Comparison of ENCODE assay signal across 25 mouse cellular contexts in the genomic region with DNA sequence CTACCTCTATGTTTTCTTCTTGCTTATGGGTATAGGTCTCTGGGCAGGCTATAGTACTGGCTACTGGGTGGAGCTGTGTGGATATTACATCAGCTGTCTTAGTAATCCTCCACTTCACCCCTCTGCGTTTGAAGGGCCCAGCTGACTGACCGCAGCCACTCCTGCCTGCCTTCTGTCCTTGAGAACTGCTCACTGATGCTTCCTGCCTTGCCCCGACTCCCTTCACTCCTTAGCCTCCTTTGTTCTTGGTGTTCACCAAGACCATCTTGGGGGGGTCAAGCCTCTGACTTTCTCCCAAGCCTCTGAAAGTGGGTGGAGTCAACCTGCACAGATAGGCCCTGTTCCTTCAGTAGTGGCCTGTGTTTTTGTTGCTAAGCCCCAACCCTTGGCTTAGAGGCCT. TPM values are rescaled to one million over a fixed set of nuclear protein-coding genes. Genes with fewer than 3 reads are reported as not detected.
DNase-seq lines count a peak whose midpoint lies in the region; ATAC-seq and TF ChIP-seq lines count a peak whose summit lies in the region.
"Had no signal": no experiment of that assay in that cellular context is flagged by ENCODE, and none has a peak within 500 bp of the region (broad histone marks: within the 10 kb centered on the region; RNA-seq: fewer than 3 reads in every experiment).

No protein-coding gene starts in this region.

- no peak overlapping the region for H3K4me3 ChIP-seq in hindbrain, embryonic 10.5 days
- no peak overlapping the region for H3K4me3 ChIP-seq in hindbrain, embryonic 11.5 days (ENCODE audit: low read depth, low read length)
- H3K4me3 ChIP-seq in testis, adult 2 months (ENCODE audit: control insufficient read depth, low read depth, low read length) = no peak overlapping the region
- no peak overlapping the region for H3K4me3 ChIP-seq in forebrain, embryonic 11.5 days (ENCODE audit: low read depth, low read length)
- H3K4me3 ChIP-seq: embryonic facial prominence, embryonic 12.5 days; forebrain, embryonic 12.5 days; heart, embryonic 15.5 days; limb, embryonic 15.5 days; neural tube, embryonic 15.5 days had no signal

- 72% methylated on average over 3 of the region's 3 CpGs for WGBS in hindbrain, embryonic 10.5 days
- WGBS in hindbrain, embryonic 11.5 days = 81% methylated on average over 3 of the region's 3 CpGs
- WGBS in forebrain, embryonic 11.5 days = 56% methylated on average over 3 of the region's 3 CpGs

- ATAC-seq in hindbrain, embryonic 11.5 days (ENCODE audit: low FRiP score) = no peak
- ATAC-seq in forebrain, embryonic 11.5 days (replicated peaks; ENCODE audit: low FRiP score) = no peak
- ATAC-seq: hindbrain, embryonic 16.5 days; intestine, embryonic 16.5 days; midbrain, embryonic 16.5 days had no signal

- H3K4me2 ChIP-seq in hindbrain, embryonic 11.5 days (replicated peaks; ENCODE audit: low read depth, low read length) = no peak overlapping the region
- H3K4me2 ChIP-seq in forebrain, embryonic 11.5 days (ENCODE audit: low read depth, low read length, severe bottlenecking) = no peak overlapping the region
- H3K4me2 ChIP-seq: embryonic facial prominence, embryonic 12.5 days; forebrain, embryonic 12.5 days; heart, embryonic 15.5 days; limb, embryonic 15.5 days; lung, embryonic 14.5 days; neural tube, embryonic 15.5 days had no signal

- no peak for TF ChIP-seq CTCF in testis, adult 2 months (IDR thresholded peaks at IDR 0.05; ENCODE audit: control insufficient read depth, insufficient read depth, insufficient replicate concordance, low read depth, low read length)

- peaks cover 38% of the 10 kb centered on the region for H3K4me1 ChIP-seq in hindbrain, embryonic 10.5 days (replicated peaks)
- H3K4me1 ChIP-seq in hindbrain, embryonic 11.5 days (replicated peaks; ENCODE audit: control insufficient read depth, insufficient read depth, low read length) = peaks cover 8% of the 10 kb centered on the region; the same call in 1 of the 2 replicates
- peaks cover 9% of the 10 kb centered on the region for H3K4me1 ChIP-seq in testis, adult 2 months (ENCODE audit: control insufficient read depth, insufficient read depth, low read length)
- H3K4me1 ChIP-seq in forebrain, embryonic 11.5 days (replicated peaks; ENCODE audit: control insufficient read depth, insufficient read depth, low read length) = no peaks in the 10 kb centered on the region; the same call in 1 of the 2 replicates

- 0 out of 2 replicates have a peak overlapping the region, but pooled peaks have one; percentile 12 for H3K27ac ChIP-seq in hindbrain, embryonic 10.5 days
- H3K27ac ChIP-seq in hindbrain, embryonic 11.5 days (ENCODE audit: low read depth, low read length) = no peak overlapping the region
- H3K27ac ChIP-seq in testis, adult 2 months (ENCODE audit: control insufficient read depth, insufficient read depth, low read depth, low read length) = peak overlapping the region; percentile 81
- no peak overlapping the region for H3K27ac ChIP-seq in forebrain, embryonic 11.5 days (ENCODE audit: low read depth, low read length)
- H3K27ac ChIP-seq: forebrain, embryonic 12.5 days; heart, embryonic 15.5 days; limb, embryonic 15.5 days; liver, embryonic 14.5 days; neural tube, embryonic 15.5 days had no signal

- no peaks in the 10 kb centered on the region for H3K36me3 ChIP-seq in hindbrain, embryonic 10.5 days
- no peaks in the 10 kb centered on the region for H3K36me3 ChIP-seq in hindbrain, embryonic 11.5 days (ENCODE audit: control insufficient read depth, insufficient read depth, low read length)
- no peaks in the 10 kb centered on the region for H3K36me3 ChIP-seq in testis, adult 2 months (ENCODE audit: control insufficient read depth, insufficient read depth, low read length)
- no peaks in the 10 kb centered on the region for H3K36me3 ChIP-seq in forebrain, embryonic 11.5 days (ENCODE audit: control insufficient read depth, insufficient read depth, low read length)
- H3K36me3 ChIP-seq: embryonic facial prominence, embryonic 12.5 days; forebrain, embryonic 12.5 days; heart, embryonic 15.5 days; limb, embryonic 15.5 days; neural tube, embryonic 15.5 days had no signal

- DNase-seq in hindbrain, embryonic 10.5 days (ENCODE audit: low spot score) = no peak
- DNase-seq in hindbrain, embryonic 11.5 days (ENCODE audit: low spot score) = no peak
- no peak for DNase-seq in testis, postnatal 10 days (ENCODE audit: low spot score)
- peak; percentile 66 for DNase-seq in adrenal gland, adult 8-10 months
- peak; percentile 52 for DNase-seq in testis, postnatal 14 days (ENCODE audit: low spot score)
- DNase-seq in forebrain, embryonic 11.5 days (ENCODE audit: low spot score) = no peak
- DNase-seq in kidney, postnatal 4 days = no peak
- DNase-seq: cerebellum, adult 18-20 months; cerebellum, postnatal 25 days; heart, postnatal 4 days; layer of hippocampus, adult 9-11 months; lung, embryonic 14.5 days; lung, postnatal 4 days; thymus, postnatal 36 days had no signal

- H3K9ac ChIP-seq in hindbrain, embryonic 11.5 days (ENCODE audit: low read depth, low read length) = no peak overlapping the region
- H3K9ac ChIP-seq in forebrain, embryonic 11.5 days (ENCODE audit: low read length) = no peak overlapping the region
- H3K9ac ChIP-seq: embryonic facial prominence, embryonic 12.5 days; forebrain, embryonic 12.5 days; heart, embryonic 15.5 days; limb, embryonic 15.5 days; liver, embryonic 14.5 days; lung, embryonic 14.5 days; neural tube, embryonic 15.5 days had no signal

- H3K9me3 ChIP-seq in hindbrain, embryonic 10.5 days = no peaks in the 10 kb centered on the region
- H3K9me3 ChIP-seq in hindbrain, embryonic 11.5 days (ENCODE audit: control insufficient read depth, low read length) = no peaks in the 10 kb centered on the region
- H3K9me3 ChIP-seq in forebrain, embryonic 11.5 days (ENCODE audit: control insufficient read depth, low read length) = no peaks in the 10 kb centered on the region
- H3K9me3 ChIP-seq: embryonic facial prominence, embryonic 12.5 days; forebrain, embryonic 12.5 days; heart, embryonic 15.5 days; limb, embryonic 15.5 days; neural tube, embryonic 15.5 days had no signal

- no peak for TF ChIP-seq POLR2A in testis, adult 2 months (IDR thresholded peaks at IDR 0.05; ENCODE audit: control insufficient read depth, low read depth, low read length)

- H3K27me3 ChIP-seq in hindbrain, embryonic 10.5 days (ENCODE audit: insufficient read depth, poor library complexity, severe bottlenecking) = peaks cover 50% of the 10 kb centered on the region
- peaks cover 5% of the 10 kb centered on the region for H3K27me3 ChIP-seq in hindbrain, embryonic 11.5 days (ENCODE audit: control insufficient read depth, insufficient read depth, low read length)
- no peaks in the 10 kb centered on the region for H3K27me3 ChIP-seq in testis, adult 2 months (ENCODE audit: control insufficient read depth, insufficient read depth, low read length)
- H3K27me3 ChIP-seq in forebrain, embryonic 11.5 days (ENCODE audit: control insufficient read depth, insufficient read depth, low read length) = peaks cover 3% of the 10 kb centered on the region; the same call in 1 of the 2 replicates

RNA-seq across cellular contexts. Expression of gene Efhd1, which starts 8.3 kb away (rescaled TPM):
- 0.14 and 0.49 TPM in 2 replicates for polyA plus RNA-seq in hindbrain, embryonic 10.5 days (2016; fragmentation: Nextera tagmentation; extraction: Ambion mirVana)
- 0.14 and 0.52 TPM in 2 replicates for polyA plus RNA-seq in hindbrain, embryonic 11.5 days (2014; fragmentation: Nextera tagmentation; extraction: Ambion mirVana)
- polyA plus RNA-seq in testis, adult 2 months (2012; rRNA removed) = 418 and 483 TPM in 2 replicates
- 100 to 1,000 TPM; 293 to 561 (median 377) TPM for total RNA-seq in adrenal gland, adult 8-10 months (2022)
- polyA plus RNA-seq in forebrain, embryonic 11.5 days (2014; fragmentation: Nextera tagmentation; extraction: Ambion mirVana) = 2.2 and 2.6 TPM in 2 replicates
- total RNA-seq: megakaryocyte-erythroid progenitor cell, adult 5-6 weeks had no signal
- polyA plus RNA-seq: liver, embryonic 14.5 days; lung, embryonic 14.5 days had no signal

RNA-seq across cellular contexts. Expression of gene Gigyf2, which starts 54.3 kb away (rescaled TPM):
- polyA plus RNA-seq in hindbrain, embryonic 10.5 days (2016; fragmentation: Nextera tagmentation; extraction: Ambion mirVana) = 46.1 and 48.1 TPM in 2 replicates
- polyA plus RNA-seq in hindbrain, embryonic 11.5 days (2014; fragmentation: Nextera tagmentation; extraction: Ambion mirVana) = 53.5 and 68.2 TPM in 2 replicates
- polyA plus RNA-seq in testis, adult 2 months (2012; rRNA removed) = 63.6 and 74.0 TPM in 2 replicates
- total RNA-seq in adrenal gland, adult 8-10 months (2022) = 100 to 1,000 TPM in 2 of 4 experiments, 10 to 100 TPM in 2; 87.7 to 132 (median 106) TPM
- 53.1 and 55.8 TPM in 2 replicates for polyA plus RNA-seq in forebrain, embryonic 11.5 days (2014; fragmentation: Nextera tagmentation; extraction: Ambion mirVana)

RNA-seq across cellular contexts. Expression of gene Eif4e2, which starts 58.7 kb away (rescaled TPM):
- polyA plus RNA-seq in hindbrain, embryonic 10.5 days (2016; fragmentation: Nextera tagmentation; extraction: Ambion mirVana) = 172 and 173 TPM in 2 replicates
- 132 and 134 TPM in 2 replicates for polyA plus RNA-seq in hindbrain, embryonic 11.5 days (2014; fragmentation: Nextera tagmentation; extraction: Ambion mirVana)
- 127 and 132 TPM in 2 replicates for polyA plus RNA-seq in testis, adult 2 months (2012; rRNA removed)
- total RNA-seq in adrenal gland, adult 8-10 months (2022) = 10 to 100 TPM; 69.8 to 78.4 (median 73.4) TPM
- polyA plus RNA-seq in forebrain, embryonic 11.5 days (2014; fragmentation: Nextera tagmentation; extraction: Ambion mirVana) = 138 and 141 TPM in 2 replicates

Comparison
In these comparisons a context has a peak if more than half of its experiments do, and no peak if none do; other contexts are left out.
1. DNase-seq: peak in adrenal gland, adult 8-10 months (single experiment) and testis, postnatal 14 days (single experiment); none in hindbrain, embryonic 10.5 days (single experiment), hindbrain, embryonic 11.5 days (single experiment), testis, postnatal 10 days (single experiment), forebrain, embryonic 11.5 days (single experiment) and kidney, postnatal 4 days (0 of 2).
2. H3K27ac ChIP-seq: peak in hindbrain, embryonic 10.5 days (single experiment) and testis, adult 2 months (single experiment); none in hindbrain, embryonic 11.5 days (single experiment) and forebrain, embryonic 11.5 days (single experiment).
3. RNA of gene Efhd1, which starts 8.3 kb away (polyA plus RNA-seq): 418 to 483 TPM in testis, adult 2 months; 2.2 to 2.6 TPM in forebrain, embryonic 11.5 days, 0.14 to 0.49 TPM in hindbrain, embryonic 10.5 days and 0.14 to 0.52 TPM in hindbrain, embryonic 11.5 days; every median in the first group is over 100 times any median in the second.